Mouse (Mus musculus): ENCODE data around the gene Sdhb.

Sdhb gene

GRCm38 (mm10) chr4:140960781-140961466, at the start of gene Sdhb:
Sdhb (plus strand) TSS chr4:140961203.
- DNase-seq (ENCODE audit: low spot score) = peak; percentile 95

- no peak for DNase-seq (ENCODE audit: low spot score)
Measured at GRCm38 (mm10) chr4:140911416-140911815, 49.6 kb upstream of the Sdhb start.

GRCm38 (mm10) chr4:140912271-140912833, 48.7 kb upstream of the Sdhb start:
- DNase-seq (ENCODE audit: low spot score) = no peak

GRCm38 (mm10) chr4:140913565-140913964, 47.4 kb upstream of the Sdhb start:
- no peak for DNase-seq (ENCODE audit: low spot score)

- DNase-seq (ENCODE audit: low spot score) = no peak
Measured at GRCm38 (mm10) chr4:140914731-140915131, 46.3 kb upstream of the Sdhb start.

GRCm38 (mm10) chr4:140915235-140915634, 45.8 kb upstream of the Sdhb start:
- DNase-seq (ENCODE audit: low spot score) = no peak

GRCm38 (mm10) chr4:140916296-140916695, 44.7 kb upstream of the Sdhb start:
- DNase-seq (ENCODE audit: low spot score) = no peak

GRCm38 (mm10) chr4:140917451-140917850, 43.6 kb upstream of the Sdhb start:
- no peak for DNase-seq (ENCODE audit: low spot score)

GRCm38 (mm10) chr4:140919974-140920836, 40.8 kb upstream of the Sdhb start:
- no peak for DNase-seq (ENCODE audit: low spot score)

GRCm38 (mm10) chr4:140922508-140922907, 38.5 kb upstream of the Sdhb start:
- no peak for DNase-seq (ENCODE audit: low spot score)

- no peak for DNase-seq (ENCODE audit: low spot score)
Measured at GRCm38 (mm10) chr4:140925648-140926047, 35.4 kb upstream of the Sdhb start.

- DNase-seq (ENCODE audit: low spot score) = no peak
Measured at GRCm38 (mm10) chr4:140928349-140928748, 32.7 kb upstream of the Sdhb start.

GRCm38 (mm10) chr4:140929745-140930144, 31.3 kb upstream of the Sdhb start:
- no peak for DNase-seq (ENCODE audit: low spot score)

GRCm38 (mm10) chr4:140930900-140931470, 30.0 kb upstream of the Sdhb start:
- DNase-seq (ENCODE audit: low spot score) = no peak

GRCm38 (mm10) chr4:140935643-140936042, 25.4 kb upstream of the Sdhb start:
- no peak for DNase-seq (ENCODE audit: low spot score)

GRCm38 (mm10) chr4:140944356-140944755, 16.6 kb upstream of the Sdhb start:
- DNase-seq (ENCODE audit: low spot score) = peak; percentile 47

- DNase-seq (ENCODE audit: low spot score) = peak; percentile 89
Measured at GRCm38 (mm10) chr4:140944961-140945442, 16.0 kb upstream of the Sdhb start.

GRCm38 (mm10) chr4:140945571-140945970, 15.4 kb upstream of the Sdhb start:
- no peak for DNase-seq (ENCODE audit: low spot score)

- no peak for DNase-seq (ENCODE audit: low spot score)
Measured at GRCm38 (mm10) chr4:140946048-140946447, 15.0 kb upstream of the Sdhb start.

GRCm38 (mm10) chr4:140946580-140947205, 14.3 kb upstream of the Sdhb start:
- DNase-seq (ENCODE audit: low spot score) = no peak

GRCm38 (mm10) chr4:140947487-140948440, 13.2 kb upstream of the Sdhb start:
- peak; percentile 51 for DNase-seq (ENCODE audit: low spot score)

Data from T-cell, adult 2 months (primary cell).